Mouse (Mus musculus) embryonic fibroblast, embryonic 13.5 days (primary cell): Measurements from ENCODE around the gene Grin2c.

ENCODE experiments used
- CTCF ChIP-seq: IDR thresholded peaks from 2 replicates; pipeline ENCODE4 v1.5.1; 2011; ENCODE audit warnings: mild to moderate bottlenecking, control low read depth, low read length, moderate library complexity, borderline replicate concordance; ENCODE audit not compliant: insufficient read depth
- POLR2A ChIP-seq: IDR thresholded peaks from 2 replicates; pipeline ENCODE4 v1.6.1; 2011; ENCODE audit warnings: low read depth, mild to moderate bottlenecking, control low read depth, low read length, moderate library complexity

- no peak for TF ChIP-seq POLR2A
- no peak for TF ChIP-seq CTCF
Observed at GRCm38 (mm10) chr11:115251258-115251657, 15.8 kb downstream of the Grin2c start.
